Mouse (Mus musculus): ENCODE measurements around the gene Ankle1.

DNA sequence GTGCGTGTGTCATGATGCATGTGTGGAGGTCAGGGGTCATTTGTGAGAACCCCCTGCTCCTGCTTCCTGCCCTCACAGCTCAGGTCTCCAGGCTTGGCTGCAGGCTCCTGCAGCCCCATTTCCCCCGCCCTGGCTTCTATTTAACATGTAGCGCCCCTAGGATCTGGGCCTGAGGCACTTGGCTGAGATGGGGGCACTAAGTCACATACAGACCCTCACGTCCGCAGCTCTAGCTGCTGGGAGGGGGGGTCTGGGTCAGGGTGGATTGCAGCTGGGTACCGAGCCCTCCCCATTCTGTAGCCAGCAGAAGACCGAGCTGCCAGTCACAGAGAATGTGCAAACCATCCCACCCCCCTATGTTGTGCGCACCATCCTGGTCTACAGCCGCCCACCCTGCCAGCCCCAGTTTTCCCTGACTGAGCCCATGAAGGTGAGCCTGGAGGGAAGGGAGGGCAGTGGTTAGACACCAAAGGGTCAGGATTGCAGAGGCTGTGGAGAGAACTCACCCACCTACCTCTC is 3.3 kb upstream of the Ankle1 start:
- TF ChIP-seq EP300 (IDR thresholded peaks at IDR 0.05; ENCODE audit: insufficient read depth, low read depth, low read length) (no peak), POLR2A (IDR thresholded peaks at IDR 0.05; ENCODE audit: insufficient read depth, low read depth, low read length) (no peak)
